Mouse (Mus musculus) kidney, embryonic 14.5 days (tissue): ENCODE data around the gene Kif19a. TPM values are rescaled to one million over a fixed set of nuclear protein-coding genes. Genes with fewer than 3 reads are reported as not detected.

ENCODE experiments used
- ATAC-seq: fragments of 200-750 bp; cut with Nextera tagmentation; 2 replicates; pipeline ENCODE4 v1.8.0; 2017; ENCODE audit warnings: moderate number of reproducible peaks, mild to moderate bottlenecking, moderate TSS enrichment, moderate library complexity; ENCODE audit not compliant: low FRiP score, low TSS enrichment
- H3K27ac ChIP-seq: fragments of 300-500 bp; sonication (generic); 2 replicates; pipeline ENCODE4 v1.5.1; 2014; ENCODE audit warnings: low read depth, mild to moderate bottlenecking, low read length, moderate library complexity, mixed read lengths
- H3K27me3 ChIP-seq: fragments of 300-500 bp; sonication (generic); 2 replicates; pipeline ENCODE4 v1.6.1; 2014; ENCODE audit warnings: mild to moderate bottlenecking, low read length; ENCODE audit not compliant: control insufficient read depth, insufficient read depth
- H3K36me3 ChIP-seq: fragments of 300-500 bp; sonication (generic); 2 replicates; pipeline ENCODE4 v1.6.1; 2014; ENCODE audit warnings: low read length, mixed read lengths; ENCODE audit not compliant: control insufficient read depth, insufficient read depth
- H3K4me1 ChIP-seq: fragments of 300-500 bp; sonication (generic); 2 replicates; pipeline ENCODE4 v1.6.1; 2014; ENCODE audit warnings: low read length, mixed read lengths; ENCODE audit not compliant: control insufficient read depth, insufficient read depth
- H3K4me2 ChIP-seq: fragments of 300-500 bp; sonication (generic); replicated peaks from 2 replicates; pipeline ENCODE4 v1.6.1; 2014; ENCODE audit warnings: low read depth, mild to moderate bottlenecking, low read length
- H3K4me3 ChIP-seq: fragments of 300-500 bp; sonication (generic); 2 replicates; pipeline ENCODE4 v1.5.1; 2014; ENCODE audit warnings: mild to moderate bottlenecking, low read length
- H3K9ac ChIP-seq: fragments of 300-500 bp; sonication (generic); 2 replicates; pipeline ENCODE4 v1.6.1; 2014; ENCODE audit warnings: low read depth, mild to moderate bottlenecking, low read length, moderate library complexity
- H3K9me3 ChIP-seq: fragments of 300-500 bp; sonication (generic); 2 replicates; pipeline ENCODE4 v1.6.1; 2016; ENCODE audit warnings: low read length; ENCODE audit not compliant: control insufficient read depth
- WGBS: fragments of 180-500 bp; shearing (Covaris S2); extraction: QIAGEN DNeasy Blood & Tissue Kit; methylation state at CpG from one replicate; pipeline ENCODE4 v1.1.7; 2014; 5-methylcytosine and 5-hydroxymethylcytosine counted together
- polyA plus RNA-seq: library from polyadenylated mRNA; unstranded; fragments of >200 nt; fragmentation: Nextera tagmentation; extraction: Ambion mirVana; gene quantifications from 2 replicates; pipeline ENCODE4 v1.2.1, GENCODE M21; 2014

Gene Kif19a
- polyA plus RNA-seq, 1 experiment from 2014 or later, result 0.14 TPM

GRCm38 (mm10) chr11:114821325-114821724 is 56.1 kb downstream of the Kif19a start:
- H3K27ac ChIP-seq, result no peak overlapping the region

GRCm38 (mm10) chr11:114822727-114823126 is 57.5 kb downstream of the Kif19a start:
- Histone ChIP-seq H3K9ac (no peak overlapping the region), H3K4me2 (peak overlapping the region; percentile 10; the same call in 1 of the 2 replicates), H3K36me3 (no peaks in the 10 kb centered on the region), H3K27me3 (no peaks in the 10 kb centered on the region), H3K4me1 (peaks cover 28% of the 10 kb centered on the region), H3K27ac (peak overlapping the region; percentile 53), H3K4me3 (no peak overlapping the region), H3K9me3 (no peaks in the 10 kb centered on the region)
- 40% methylated on average over 12 of the region's 12 CpGs for WGBS
- ATAC-seq, result peak; percentile 49

More at GRCm38 (mm10) chr11:114821325-114821724, 56.1 kb downstream of the Kif19a start:
- no peak overlapping the region for H3K4me2 ChIP-seq
- WGBS, result 56% methylated on average over 1 of the region's 1 CpGs
- H3K27me3 ChIP-seq, result no peaks in the 10 kb centered on the region
- H3K36me3 ChIP-seq, result no peaks in the 10 kb centered on the region
- no peak for ATAC-seq
- H3K4me1 ChIP-seq, result peaks cover 21% of the 10 kb centered on the region
- no peaks in the 10 kb centered on the region for H3K9me3 ChIP-seq
- H3K9ac ChIP-seq, result no peak overlapping the region
- H3K4me3 ChIP-seq, result no peak overlapping the region

GRCm38 (mm10) chr11:114823199-114823725 is 58.1 kb downstream of the Kif19a start:
- Histone ChIP-seq H3K27me3 (no peaks in the 10 kb centered on the region), H3K9ac (no peak overlapping the region), H3K27ac (peak overlapping the region; percentile 53), H3K36me3 (no peaks in the 10 kb centered on the region), H3K4me1 (peaks cover 28% of the 10 kb centered on the region), H3K4me2 (no peak overlapping the region; the same call in 1 of the 2 replicates), H3K4me3 (no peak overlapping the region), H3K9me3 (no peaks in the 10 kb centered on the region)
- WGBS, result 5% methylated on average over 11 of the region's 11 CpGs
- ATAC-seq, result peak; percentile 56

GRCm38 (mm10) chr11:114826686-114827085 is 61.5 kb downstream of the Kif19a start:
- ATAC-seq, result no peak
- Histone ChIP-seq H3K9me3 (no peaks in the 10 kb centered on the region), H3K27ac (peak overlapping the region; percentile 37; the same call in 1 of the 2 replicates), H3K4me3 (no peak overlapping the region), H3K27me3 (no peaks in the 10 kb centered on the region), H3K4me2 (no peak overlapping the region), H3K36me3 (no peaks in the 10 kb centered on the region), H3K4me1 (peaks cover 34% of the 10 kb centered on the region), H3K9ac (no peak overlapping the region)
- 39% methylated on average over 5 of the region's 5 CpGs for WGBS

GRCm38 (mm10) chr11:114829499-114830432 is 64.6 kb downstream of the Kif19a start:
- H3K36me3 ChIP-seq, result no peaks in the 10 kb centered on the region
- H3K27ac ChIP-seq, result peak overlapping the region; percentile 94
- H3K4me2 ChIP-seq, result peak overlapping the region; percentile 49
- H3K9ac ChIP-seq, result peak overlapping the region; percentile 62
- no peaks in the 10 kb centered on the region for H3K27me3 ChIP-seq
- peaks cover 29% of the 10 kb centered on the region for H3K4me1 ChIP-seq
- H3K4me3 ChIP-seq, result peak overlapping the region; percentile 14
- whole genome bisulfite sequencing, result 6% methylated on average over 24 of the region's 24 CpGs
- H3K9me3 ChIP-seq, result no peaks in the 10 kb centered on the region
- ATAC-seq, result peak; percentile 93

GRCm38 (mm10) chr11:114830433-114830773 is 65.2 kb downstream of the Kif19a start:
- H3K27me3 ChIP-seq, result no peaks in the 10 kb centered on the region
- peak overlapping the region; percentile 49 for H3K4me2 ChIP-seq
- H3K27ac ChIP-seq, result peak overlapping the region; percentile 94
- H3K4me3 ChIP-seq, result no peak overlapping the region
- no peaks in the 10 kb centered on the region for H3K9me3 ChIP-seq
- no peak overlapping the region for H3K9ac ChIP-seq
- peak; percentile 52 for ATAC-seq
- no peaks in the 10 kb centered on the region for H3K36me3 ChIP-seq
- WGBS, result 13% methylated on average over 8 of the region's 8 CpGs
- H3K4me1 ChIP-seq, result peaks cover 29% of the 10 kb centered on the region

- Histone ChIP-seq H3K4me3 (no peak overlapping the region), H3K27me3 (no peaks in the 10 kb centered on the region), H3K4me1 (peaks cover 35% of the 10 kb centered on the region), H3K9me3 (no peaks in the 10 kb centered on the region), H3K36me3 (no peaks in the 10 kb centered on the region), H3K27ac (no peak overlapping the region), H3K4me2 (no peak overlapping the region), H3K9ac (no peak overlapping the region)
- ATAC-seq, result no peak
- WGBS, result 59% methylated on average over 5 of the region's 5 CpGs
Observed at GRCm38 (mm10) chr11:114833166-114833565, 68.0 kb downstream of the Kif19a start.
